Mouse (Mus musculus): Measurements from ENCODE around the gene Adam11.

- no peak for TF ChIP-seq CTCF (IDR thresholded peaks at IDR 0.05; ENCODE audit: extremely low read depth, insufficient read length, insufficient replicate concordance, low read depth, low read length)
- TF ChIP-seq POLR2A (IDR thresholded peaks at IDR 0.05; ENCODE audit: low read depth, low read length): no peak
These were observed 30.6 kb downstream of the Adam11 start for GRCm38 (mm10) chr11:102791682-102792445.
